Mouse (Mus musculus) bone marrow, adult 2 months (tissue): ENCODE data around the gene Josd2.

Experiments
- CTCF ChIP-seq: fragments of 200-500 bp; IDR thresholded peaks from 2 replicates; pipeline ENCODE4 v1.5.1; 2011; ENCODE audit warnings: low read length, control low read depth; ENCODE audit not compliant: control insufficient read depth, insufficient read depth
- POLR2A ChIP-seq: fragments of 200-500 bp; IDR thresholded peaks from 2 replicates; pipeline ENCODE4 v1.6.1; 2011; ENCODE audit warnings: low read depth, mild to moderate bottlenecking, control low read depth, low read length, borderline replicate concordance; ENCODE audit not compliant: control insufficient read depth

DNA sequence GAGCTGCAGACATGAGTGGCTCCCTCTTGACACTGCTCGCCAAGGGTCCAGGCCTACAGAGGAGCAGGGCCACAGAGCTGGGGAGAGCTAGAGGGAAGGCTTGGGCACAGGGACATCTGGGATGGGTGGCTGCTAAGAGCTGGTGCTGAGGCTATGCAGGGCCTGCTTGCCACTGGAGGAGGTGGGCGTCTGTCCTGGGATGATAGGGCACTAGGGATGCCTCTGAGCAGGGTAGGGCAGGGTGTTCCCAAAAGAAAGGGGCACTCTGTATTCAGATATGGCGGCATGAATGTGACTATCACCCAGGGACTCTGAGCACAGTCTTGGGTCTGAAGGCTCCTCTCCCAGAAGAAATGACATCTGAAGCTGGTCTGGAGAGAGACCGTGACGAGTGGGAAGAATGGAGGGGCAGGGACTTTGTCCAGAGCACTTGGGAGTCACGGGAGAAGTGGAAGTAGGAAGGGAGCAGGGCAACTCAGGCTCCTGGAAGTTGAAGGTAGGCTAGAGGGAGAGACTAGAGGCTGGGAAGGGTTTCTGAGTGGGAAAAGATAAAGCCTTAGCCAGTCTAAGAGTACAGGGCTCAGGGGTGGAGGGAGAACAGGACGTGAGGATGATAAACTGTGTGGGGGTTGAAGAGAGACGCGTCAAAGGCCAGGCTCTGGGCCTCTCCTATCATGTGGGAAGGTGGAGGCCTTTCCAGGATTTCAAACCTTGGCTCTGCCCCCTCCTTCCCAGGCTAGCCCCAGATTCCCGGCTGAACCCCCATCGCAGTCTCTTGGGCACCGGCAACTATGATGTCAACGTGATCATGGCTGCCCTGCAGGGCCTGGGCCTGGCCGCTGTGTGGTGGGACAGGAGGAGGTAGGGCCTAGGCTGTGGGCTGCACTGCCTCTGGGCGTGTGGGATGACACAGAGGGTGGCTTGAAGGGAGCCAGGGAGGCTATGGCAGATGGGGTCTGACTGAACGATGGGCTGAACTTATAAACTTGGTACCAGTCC lies 2.2 kb downstream of the Josd2 start:
- TF ChIP-seq POLR2A = peak; percentile 55; the same call in 1 of the 2 replicates
- no peak for TF ChIP-seq CTCF
